Mouse (Mus musculus) embryo, embryonic 10.5 days (tissue): ENCODE results near the gene Elf2.

Experiments used
- DNase-seq: peaks from one replicate; pipeline ENCODE4 v3.0.0-alpha.2; 2015; ENCODE audit warnings: low spot score

The Elf2 gene

DNA sequence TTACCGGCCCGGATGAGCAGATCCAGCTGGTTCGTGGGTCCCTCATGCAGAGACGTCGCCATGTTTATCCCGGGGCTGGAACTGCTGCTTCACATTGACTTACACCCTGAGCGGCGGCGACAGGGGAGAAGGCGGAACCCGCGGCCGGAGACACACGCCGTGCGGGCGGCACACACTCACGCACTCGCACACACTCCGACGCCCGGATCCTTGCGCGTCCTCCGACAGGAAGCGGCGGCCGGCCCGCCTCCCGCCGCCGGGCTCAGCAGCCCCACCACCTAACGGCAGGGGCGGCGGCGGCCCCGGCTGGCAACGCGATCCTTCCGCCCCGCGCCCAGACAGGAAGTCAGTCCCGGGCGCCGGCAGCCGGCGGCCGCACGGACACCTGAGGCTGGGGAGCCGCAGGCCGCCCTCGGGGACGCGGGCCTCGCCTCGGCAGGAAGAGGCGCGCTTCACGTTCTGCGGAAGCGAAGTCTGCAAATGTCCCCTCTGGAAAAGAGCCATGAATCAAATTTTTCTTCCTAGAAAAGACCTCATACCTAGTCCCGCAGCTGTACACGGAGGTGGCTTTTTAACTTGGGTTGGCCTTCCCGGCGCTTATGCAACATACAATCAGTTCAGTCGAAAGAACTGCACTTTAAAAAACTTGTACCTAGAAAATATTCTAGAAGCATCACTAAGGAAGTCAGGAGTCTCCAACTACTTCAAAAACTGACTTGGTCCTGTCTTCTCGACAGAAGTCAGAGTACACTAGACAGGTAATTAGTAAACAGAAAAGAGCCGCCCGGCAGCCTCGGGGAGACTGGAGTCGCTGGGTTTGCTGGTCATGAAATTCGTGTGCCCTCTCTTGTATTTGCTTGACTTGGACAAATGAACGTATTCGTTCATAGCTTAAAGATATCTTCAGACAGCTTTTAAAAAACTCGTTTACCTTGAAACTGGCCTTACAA lies 63.0 kb downstream of the Elf2 start:
- DNase-seq: peak; percentile 85

DNA sequence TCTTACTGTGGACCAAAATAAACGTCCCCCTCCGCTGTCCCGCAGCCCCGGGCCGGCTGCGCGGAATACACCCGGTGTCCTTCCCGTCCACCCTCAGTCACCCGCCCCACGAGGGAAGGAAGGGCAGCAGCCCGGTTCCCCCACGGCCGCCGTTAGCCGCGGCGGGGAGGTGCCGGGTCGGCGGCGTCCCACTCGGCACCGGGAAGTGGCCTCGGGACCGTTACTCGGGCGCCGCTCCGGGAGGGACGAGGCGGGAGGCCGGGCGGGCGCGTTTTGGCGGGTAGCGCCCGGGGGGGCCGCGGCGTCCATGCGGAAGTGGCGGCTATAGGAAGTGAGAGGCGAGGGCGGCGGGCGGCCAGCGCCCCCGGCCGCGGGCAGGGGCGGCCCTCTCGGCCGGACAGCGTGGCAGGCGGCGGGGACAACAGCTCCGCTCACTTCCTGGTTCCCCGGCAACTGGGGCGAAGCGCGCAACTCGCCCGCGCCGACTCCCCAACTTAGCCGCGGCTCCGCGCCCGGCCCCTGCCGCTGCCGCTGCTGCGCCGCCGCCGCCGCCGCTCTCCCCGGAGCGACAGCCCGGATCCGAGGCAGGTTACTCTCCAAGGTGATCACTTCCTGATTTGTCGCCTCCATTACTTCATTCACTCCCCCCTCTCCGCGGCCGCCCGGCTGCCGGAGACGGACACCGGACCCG lies 63.9 kb downstream of the Elf2 start:
- peak; percentile 49 for DNase-seq

DNA sequence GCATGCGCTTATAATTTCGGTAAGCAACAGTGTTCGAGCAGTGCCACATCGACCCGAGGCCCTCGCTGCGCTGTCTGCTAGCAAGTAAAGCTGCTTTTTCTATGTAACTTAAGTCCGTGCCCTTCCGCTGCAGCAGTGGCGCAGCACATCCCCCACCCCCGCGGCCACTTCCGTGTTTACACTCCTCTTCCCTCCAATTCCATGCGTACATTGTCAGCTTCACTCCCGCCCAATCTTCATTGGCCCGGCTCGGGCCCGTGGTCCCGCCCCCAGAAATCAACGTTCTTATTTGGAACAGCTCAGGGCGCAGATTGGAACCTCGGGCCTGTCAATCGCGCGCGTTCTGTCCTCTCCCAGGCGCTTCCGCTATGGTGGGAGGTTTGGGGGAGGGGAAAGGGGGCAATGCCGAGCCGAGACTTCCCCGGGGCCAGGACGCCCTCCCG lies 64.5 kb downstream of the Elf2 start:
- DNase-seq: peak; percentile 99

GRCm38 (mm10) chr3:51270069-51270817 lies 70.2 kb downstream of the Elf2 start:
- no peak for DNase-seq

GRCm38 (mm10) chr3:51268434-51268833 lies 72.0 kb downstream of the Elf2 start:
- DNase-seq: no peak

DNA sequence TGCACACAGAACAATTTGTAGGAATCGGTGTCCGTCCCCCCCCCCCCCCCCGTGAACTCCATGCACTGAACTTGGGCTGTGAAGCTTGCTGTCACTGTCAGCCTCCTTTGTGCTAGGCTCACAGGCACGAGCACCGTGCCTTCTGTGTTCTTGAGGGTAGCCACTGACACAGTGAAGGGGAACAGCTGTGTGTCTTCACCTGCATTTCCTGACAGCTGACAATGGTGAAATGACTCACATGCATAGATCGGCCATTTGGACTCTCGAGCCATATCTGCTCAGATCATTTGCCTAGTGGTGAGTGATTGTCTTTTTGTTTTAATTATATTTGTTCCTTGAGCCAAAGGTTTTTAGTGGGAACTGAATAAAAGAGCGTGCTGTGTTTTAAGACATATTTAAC lies 77.5 kb downstream of the Elf2 start:
- no peak for DNase-seq

- DNase-seq: no peak
These were observed 82.4 kb downstream of the Elf2 start for GRCm38 (mm10) chr3:51258070-51258469.

DNA sequence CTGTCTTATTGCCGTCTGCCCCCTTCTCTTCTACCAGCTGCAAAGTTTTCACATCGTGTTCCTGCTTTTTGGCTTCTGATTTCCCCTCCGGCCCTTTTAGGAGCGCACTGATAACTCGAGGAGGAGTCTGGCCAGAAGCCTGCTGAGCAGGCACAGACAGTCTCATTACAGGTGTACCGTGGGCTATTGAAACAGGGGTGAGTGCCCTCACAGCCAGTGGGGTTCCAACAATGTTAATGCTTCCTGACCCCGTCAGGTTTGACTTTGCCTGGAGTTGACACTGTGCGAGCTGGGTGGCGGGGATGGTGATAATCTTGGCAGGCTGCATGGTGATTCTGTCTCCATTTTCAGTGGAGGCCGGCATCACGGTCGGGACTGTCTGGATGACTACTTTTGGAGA lies 84.0 kb downstream of the Elf2 start:
- no peak for DNase-seq

- DNase-seq: no peak
These were observed 85.7 kb downstream of the Elf2 start for GRCm38 (mm10) chr3:51254784-51255183.

GRCm38 (mm10) chr3:51252689-51253402 lies 87.6 kb downstream of the Elf2 start:
- DNase-seq: no peak

DNA sequence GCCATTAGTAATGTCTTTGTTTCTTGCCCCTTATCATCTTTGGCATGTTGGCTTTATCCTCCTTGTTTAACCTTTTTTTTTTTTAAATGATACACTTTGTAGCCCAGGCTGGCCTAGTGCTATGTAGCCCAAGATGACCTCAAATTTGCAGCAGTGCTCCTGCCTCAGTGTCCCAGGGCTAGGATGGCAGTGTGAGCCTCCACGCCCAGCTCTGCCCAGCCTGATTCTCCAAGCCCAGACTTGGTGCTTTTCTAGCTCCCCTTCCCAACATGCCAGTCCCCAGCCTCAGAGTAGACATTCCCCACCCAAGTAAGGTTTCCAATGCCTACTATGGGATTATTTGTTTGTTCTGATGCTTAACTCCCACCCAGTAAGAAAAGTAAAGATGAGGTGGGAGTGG lies 88.2 kb downstream of the Elf2 start:
- DNase-seq: no peak

DNA sequence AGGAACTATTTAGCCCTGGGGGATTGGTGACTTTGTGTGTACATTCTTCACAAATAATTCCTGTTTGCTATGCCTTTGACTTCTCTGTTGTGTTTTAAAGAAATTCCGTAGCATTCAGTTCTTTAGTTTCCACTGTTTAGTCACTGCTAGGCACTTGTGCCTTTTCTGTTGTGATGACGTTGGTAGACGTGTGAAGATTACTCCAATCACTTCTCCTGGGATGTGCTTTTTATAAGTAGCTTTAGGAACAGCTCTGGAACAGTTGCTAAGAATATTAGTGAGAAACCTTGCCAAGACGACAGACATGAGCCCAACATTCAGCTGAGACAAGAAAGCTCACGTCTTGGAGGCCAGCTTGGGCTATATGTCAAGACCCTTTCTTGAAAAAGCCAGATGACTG lies 89.4 kb downstream of the Elf2 start:
- DNase-seq: no peak

- DNase-seq: no peak
These were observed 90.6 kb downstream of the Elf2 start for GRCm38 (mm10) chr3:51249866-51250265.

GRCm38 (mm10) chr3:51249460-51249859 lies 91.0 kb downstream of the Elf2 start:
- DNase-seq: no peak

GRCm38 (mm10) chr3:51248600-51248999 lies 91.9 kb downstream of the Elf2 start:
- DNase-seq: no peak

DNA sequence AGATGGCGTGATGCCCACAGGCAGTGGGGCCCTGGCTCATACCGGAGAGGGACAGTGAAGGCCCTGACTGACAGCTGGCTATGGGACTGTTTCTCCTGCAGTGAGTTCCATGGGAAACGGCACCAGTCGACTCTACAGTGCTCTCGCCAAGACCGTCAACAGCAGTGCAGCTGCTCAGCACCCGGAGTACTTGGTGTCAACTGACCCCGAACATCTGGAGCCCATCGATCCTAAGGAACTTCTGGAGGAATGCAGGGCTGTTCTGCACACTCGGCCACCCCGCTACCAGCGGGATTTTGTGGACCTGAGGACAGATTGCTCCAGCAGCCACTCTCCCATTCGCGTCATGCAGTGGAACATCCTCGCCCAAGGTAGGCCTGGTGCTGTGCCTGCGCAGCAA lies 92.8 kb downstream of the Elf2 start:
- peak; percentile 31 for DNase-seq

DNA sequence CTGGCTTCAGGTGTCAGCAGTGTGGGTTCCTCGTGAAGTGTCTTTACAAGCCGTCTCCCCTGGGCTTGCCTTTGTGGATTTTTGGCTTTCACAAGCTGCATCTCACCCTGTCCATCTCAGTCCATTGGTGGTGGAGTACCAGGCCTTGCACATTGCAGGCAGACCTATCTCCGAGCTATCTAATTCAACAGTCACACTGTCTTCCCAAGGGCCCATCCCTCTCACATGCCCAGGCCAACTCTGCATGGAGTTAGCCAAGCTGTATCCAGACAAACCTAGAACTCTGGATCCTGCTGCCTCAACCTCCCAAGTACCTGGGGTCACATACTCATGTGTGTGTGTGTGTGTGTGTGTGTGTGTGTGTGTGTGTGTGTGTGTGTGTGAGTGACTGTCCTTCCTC lies 100.9 kb downstream of the Elf2 start:
- DNase-seq: no peak

DNA sequence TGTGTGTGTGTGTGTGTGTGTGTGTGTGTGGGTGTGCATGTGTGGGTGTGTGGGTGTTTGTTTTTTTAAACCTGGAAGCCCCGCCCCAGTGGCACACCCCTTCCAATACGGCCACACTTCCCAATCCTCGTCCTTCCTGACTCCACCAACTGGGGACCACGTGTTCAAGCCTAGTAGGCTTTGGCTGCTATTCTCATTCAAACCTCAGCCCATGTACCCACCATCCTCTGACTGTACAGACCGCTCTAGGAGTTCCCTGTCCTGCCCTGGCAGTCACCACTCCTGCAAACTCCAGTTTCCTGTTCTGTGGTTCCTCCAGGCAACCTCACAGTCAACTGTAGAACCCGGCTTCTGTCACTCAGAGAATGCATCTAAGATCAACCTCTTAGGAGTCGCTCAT lies 101.9 kb downstream of the Elf2 start:
- no peak for DNase-seq

DNA sequence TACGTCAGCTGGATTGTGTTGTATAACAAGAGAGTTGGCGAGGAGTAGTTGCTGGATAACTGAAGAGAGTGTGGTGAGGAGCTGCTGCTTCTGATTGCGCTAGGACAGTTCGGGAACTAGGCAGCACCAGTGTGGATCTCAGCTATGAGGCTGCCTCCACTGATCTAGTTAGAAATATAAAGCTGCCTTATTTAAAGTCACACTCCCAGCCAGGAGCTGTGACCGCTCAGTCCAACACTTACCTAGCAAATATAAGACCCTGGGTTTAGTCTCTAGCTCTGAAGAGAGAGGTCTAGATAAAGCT lies 105.8 kb downstream of the Elf2 start:
- no peak for DNase-seq

GRCm38 (mm10) chr3:51233918-51234751 lies 106.3 kb downstream of the Elf2 start:
- DNase-seq: peak; percentile 94

DNA sequence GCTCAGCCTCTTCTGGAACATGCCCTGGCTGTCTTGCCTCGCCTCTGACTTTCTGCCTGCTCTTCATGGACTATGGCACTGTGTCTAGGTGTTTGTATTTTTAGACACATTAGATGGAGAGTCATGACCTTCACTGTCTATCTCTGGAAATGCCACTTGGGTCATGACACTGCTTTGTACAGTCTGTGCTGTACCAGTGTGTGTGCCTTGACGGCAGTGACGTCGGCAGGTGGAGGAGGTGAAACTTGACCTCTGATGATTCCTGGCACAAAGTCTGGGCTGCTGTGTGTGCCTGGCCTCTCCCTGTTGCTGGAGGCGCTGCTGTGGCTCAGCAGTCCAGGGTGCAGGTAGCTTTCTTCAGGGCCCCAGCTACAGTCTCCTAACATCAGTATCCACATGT lies 107.0 kb downstream of the Elf2 start:
- no peak for DNase-seq
